Mouse (Mus musculus): ENCODE measurements around the gene Nog. TPM values are rescaled to one million over a fixed set of nuclear protein-coding genes. Genes with fewer than 3 reads are reported as not detected.

Gene Nog
- polyA plus RNA-seq (2017; shearing (Covaris generic)), result not detected

GRCm38 (mm10) chr11:89302056-89302815, at the start of gene Nog:
TSS of gene Nog (minus strand) at chr11:89302332.

Other genes starting within 250 kb of the Nog start
- gene Dgke, start 235.5 kb downstream of the Nog start, polyA plus RNA-seq (2017; shearing (Covaris generic)), result 6.2 TPM
- gene Gm525, start 228.5 kb downstream of the Nog start, polyA plus RNA-seq (2017; shearing (Covaris generic)), result not detected